Mouse (Mus musculus) v-Abl transformed pro-B cells (cell line): Measurements from ENCODE around the gene Trmt61a.
"Not testable (repeated sequence)": the region's sequence is repeated elsewhere in the genome, so short reads cannot be mapped to it uniquely, and the experiment has no call there.

Experiments used
- in situ Hi-C, 2 experiments: fragments of 400-800 bp; cut with MboI; formaldehyde crosslinking; loops; one replicate each; pipeline ENCODE4 v1.15.1; 2025; ENCODE audit not compliant: unreplicated experiment in 2 of 2

Trmt61a gene

GRCm38 (mm10) chr12:111693341-111694270, 15.7 kb downstream of the Trmt61a start:
- in situ Hi-C loops: loop anchor here in 1 of 2 experiments (25.0 kb wide), 1 partner anchor 844 kb away; no protein-coding TSS in a partner anchor

DNA sequence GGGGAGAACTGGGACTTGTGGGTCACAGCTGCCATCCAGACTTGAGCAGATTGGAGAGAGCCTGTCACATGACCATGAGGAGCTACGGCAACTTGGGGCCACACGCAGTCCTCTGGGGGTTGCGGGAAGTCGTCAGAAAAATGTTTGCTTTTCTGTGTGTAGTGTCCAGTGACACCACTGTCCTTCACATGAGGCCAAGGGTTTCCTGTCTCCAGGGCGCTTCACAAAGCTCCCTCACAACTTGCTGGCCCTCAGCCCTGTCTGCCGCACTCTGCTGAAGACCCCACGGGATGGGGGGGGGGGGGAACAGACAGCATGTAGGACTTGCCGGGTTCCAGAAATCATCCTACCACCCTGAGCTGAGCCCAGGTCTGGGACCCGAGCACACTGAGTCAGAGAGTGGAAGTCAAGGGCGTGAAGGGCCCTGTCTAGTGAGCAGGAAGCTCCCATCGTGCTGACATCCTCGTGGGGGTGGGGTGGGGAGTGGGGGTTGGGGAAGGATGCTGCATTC, 16.4 kb downstream of the Trmt61a start:
- in situ Hi-C loops: loop anchor here in 1 of 2 experiments (25.0 kb wide), 1 partner anchor 843 kb away; no protein-coding TSS in a partner anchor

DNA sequence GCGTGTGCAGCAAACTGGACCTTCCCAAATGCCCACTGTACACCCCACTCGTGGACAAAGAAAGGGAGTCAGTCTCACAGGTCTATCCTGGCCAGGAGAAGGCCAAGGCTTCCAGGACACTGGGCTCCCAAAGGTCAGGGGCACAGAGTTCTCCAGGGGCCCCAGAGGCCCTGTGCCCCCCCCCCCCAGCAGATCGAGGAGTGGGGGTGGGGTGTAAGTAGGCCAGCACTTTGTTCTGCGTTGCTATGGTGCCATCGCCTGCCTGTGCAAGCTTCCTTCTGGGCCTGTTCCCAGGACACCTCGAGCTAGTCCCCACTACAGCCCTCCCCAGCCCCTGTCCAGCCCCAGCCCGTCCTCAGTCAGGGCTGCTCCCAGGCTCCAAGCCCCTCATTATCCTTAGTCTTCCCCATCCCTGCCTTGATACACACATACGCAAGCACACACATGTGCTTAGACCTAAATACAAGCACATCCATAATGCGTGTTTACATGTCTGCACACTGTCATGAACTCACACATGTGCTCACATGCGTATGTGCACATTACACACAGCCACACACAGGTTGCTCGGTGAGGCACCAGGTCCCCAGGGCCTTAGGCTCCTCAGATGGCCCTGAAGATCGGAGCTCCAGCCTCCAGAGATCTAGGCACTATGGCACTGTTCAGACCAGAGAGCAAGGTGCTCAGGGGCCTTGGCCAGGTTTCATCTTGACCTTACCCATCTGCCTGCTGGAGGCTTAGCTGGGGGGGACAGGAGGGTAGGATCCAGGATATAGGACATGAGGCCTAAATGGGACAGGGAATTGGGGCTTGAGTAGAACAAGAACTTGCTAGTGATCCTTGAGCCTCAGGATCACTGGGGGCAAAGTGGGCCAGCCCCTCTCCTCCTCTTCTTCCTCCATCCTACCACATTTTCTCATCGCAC, 17.2 kb downstream of the Trmt61a start:
- in situ Hi-C loops: loop anchor here (5.0 to 25.0 kb wide), 3 partner anchors 33 to 842 kb away; no protein-coding TSS in a partner anchor

GRCm38 (mm10) chr12:111696239-111696638, 18.3 kb downstream of the Trmt61a start:
- in situ Hi-C loops: loop anchor here (5.0 to 25.0 kb wide), 3 partner anchors 34 to 841 kb away; no protein-coding TSS in a partner anchor

GRCm38 (mm10) chr12:111697708-111698107, 19.8 kb downstream of the Trmt61a start:
- in situ Hi-C loops: loop anchor here (5.0 to 25.0 kb wide), 3 partner anchors 35 to 840 kb away; no protein-coding TSS in a partner anchor

- in situ Hi-C loops: loop anchor here (5.0 to 25.0 kb wide), 3 partner anchors 36 to 839 kb away; no protein-coding TSS in a partner anchor
Observed at GRCm38 (mm10) chr12:111698346-111698913, 20.5 kb downstream of the Trmt61a start.

DNA sequence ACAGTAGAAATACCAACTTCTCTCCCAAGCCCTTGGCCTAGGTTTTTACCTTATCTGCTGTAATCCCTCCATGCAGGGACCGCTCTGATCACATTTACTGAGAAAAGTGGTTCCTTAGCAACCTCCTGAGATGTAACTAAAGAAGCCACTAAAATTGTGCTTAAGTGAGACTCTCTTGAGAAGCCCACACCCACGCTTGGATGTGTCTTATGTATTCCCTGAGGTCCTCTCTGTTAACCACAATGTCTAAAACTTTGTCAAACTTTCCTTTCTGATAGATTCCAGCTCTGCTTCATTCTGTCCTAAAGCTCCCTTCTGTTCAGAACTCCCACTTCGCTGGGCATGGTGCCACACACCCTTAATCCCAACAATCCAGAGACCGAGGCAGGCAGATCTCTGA, 21.6 kb downstream of the Trmt61a start:
- in situ Hi-C loops: loop anchor here (5.0 to 25.0 kb wide), 3 partner anchors 37 to 838 kb away; no protein-coding TSS in a partner anchor

- in situ Hi-C loops: no loop called here
Observed at GRCm38 (mm10) chr12:111700920-111701458, 23.1 kb downstream of the Trmt61a start.

DNA sequence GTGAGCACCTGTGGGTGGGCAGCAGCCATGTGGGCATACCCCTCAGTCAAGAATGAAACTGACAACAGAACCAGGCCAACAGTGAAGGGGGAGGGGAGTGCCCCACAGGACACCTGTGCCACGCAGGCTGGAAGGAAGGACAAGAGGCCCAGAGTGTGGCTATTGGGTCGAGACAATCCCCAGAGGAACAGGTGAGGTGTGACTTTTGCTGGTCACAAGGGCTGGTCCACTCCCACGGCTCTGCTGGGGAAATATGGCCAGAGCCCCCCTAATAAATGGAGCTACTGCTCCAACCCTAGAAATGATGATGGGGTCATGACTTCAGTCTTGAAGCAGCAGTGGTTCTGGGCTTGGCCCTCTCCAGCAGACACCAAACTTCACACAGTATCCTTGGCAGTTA, 25.4 kb downstream of the Trmt61a start:
- in situ Hi-C loops: no loop called here

DNA sequence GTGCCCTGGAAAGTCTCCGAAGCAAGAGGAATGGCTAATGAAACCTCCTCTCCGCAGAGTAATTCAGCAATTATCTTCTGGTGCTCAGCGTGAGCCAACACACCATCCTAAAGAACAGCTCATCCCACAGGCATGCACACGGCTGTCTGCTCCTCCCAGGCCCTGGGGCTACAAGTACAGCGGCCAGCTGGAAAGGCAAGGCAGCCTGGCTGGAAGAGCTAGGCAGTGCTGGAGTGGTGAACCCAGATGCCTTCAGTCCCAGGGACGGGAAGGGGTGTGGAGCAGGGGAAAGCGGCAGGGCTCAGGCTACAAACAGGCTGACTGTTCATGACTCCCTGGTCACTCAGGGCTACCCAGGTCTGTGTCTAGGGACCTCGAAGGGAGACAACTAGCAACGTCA, 26.7 kb downstream of the Trmt61a start:
- in situ Hi-C loops: no loop called here

DNA sequence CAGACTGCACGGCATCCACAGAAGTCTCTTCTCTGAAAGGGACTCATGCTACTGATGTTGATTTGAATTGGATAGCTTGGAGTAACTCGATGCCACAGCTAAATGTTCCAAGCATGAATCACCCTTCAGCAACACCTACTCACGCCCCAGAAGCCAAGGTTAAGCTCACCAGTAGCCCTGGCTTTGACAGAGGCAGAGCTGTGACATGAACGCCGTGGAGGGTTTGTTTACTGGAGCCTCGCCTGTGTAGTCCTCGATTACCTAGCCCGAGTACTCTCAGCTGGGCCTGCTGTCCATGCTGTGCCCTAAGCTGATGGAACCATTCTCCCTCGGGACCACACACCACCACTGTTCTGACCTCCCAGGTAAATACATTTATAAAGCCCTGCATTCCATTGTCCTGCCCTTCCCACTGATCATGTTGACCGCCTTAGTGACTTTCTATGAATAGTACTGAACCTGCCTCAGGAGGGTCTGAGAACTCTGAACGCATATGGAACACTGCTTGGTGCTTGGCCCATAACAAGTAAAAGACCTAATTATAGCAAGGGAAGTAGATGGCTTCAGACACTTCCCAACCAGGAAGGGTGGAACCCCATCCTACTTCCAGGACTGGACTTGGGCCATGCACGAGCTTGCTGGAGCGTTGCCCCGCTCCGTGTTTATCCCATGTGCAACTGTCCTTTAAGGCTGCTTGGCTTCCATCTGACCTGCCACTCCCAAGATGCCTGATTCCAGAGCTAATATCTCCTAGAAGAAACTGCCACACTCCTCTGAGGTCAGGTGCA, 27.5 kb downstream of the Trmt61a start:
- in situ Hi-C loops: no loop called here

- in situ Hi-C loops: no loop called here
Observed at GRCm38 (mm10) chr12:111708181-111708580, 30.3 kb downstream of the Trmt61a start.

DNA sequence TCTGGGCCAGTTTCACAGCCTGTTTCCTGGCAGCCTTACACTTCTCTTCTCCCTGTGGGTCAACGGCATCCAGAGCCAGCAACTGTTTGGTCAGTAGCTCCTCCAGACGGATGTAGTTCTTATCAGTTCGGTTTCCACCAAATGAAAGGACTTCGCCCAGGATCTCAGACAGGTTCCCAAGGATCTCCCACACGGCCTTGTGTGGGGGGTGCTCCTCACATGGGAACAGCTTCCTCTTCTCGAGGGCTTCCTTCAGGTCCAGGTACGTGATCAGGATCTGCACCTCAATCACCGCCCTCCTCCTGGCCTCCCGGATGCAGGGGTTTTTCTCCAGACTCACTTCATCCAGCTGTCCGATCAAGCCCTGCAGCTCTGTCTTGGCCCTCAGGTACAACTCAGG, 32.2 kb downstream of the Trmt61a start:
- in situ Hi-C loops: no loop called here

DNA sequence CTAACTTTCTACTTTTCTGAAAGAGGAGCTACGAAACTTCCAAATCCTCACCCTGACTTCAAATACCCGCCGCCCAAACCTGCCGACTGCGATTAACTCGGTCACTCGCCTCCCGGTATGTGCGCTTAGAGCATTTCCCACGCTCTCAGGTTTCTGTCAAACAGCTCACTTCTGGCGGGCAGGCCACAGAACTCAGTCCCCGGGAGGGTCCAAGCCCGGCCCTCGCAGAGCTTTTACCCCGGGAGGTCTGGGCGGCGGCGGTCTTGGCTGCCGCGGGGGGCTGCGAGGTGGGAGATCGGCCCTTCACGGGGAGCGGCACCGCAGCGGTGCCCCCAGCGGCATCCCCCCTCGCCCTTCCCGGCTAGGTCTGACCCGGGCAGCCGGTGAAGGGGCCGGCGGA, 34.6 kb downstream of the Trmt61a start:
- in situ Hi-C loops: no loop called here

GRCm38 (mm10) chr12:111713004-111713651, 35.2 kb downstream of the Trmt61a start, which contains the start of the genes Bag5 and Apopt1:
Bag5 (minus strand) TSS chr12:111713257.
Apopt1 (plus strand) TSS chr12:111713261.
- in situ Hi-C loops: no loop called here

DNA sequence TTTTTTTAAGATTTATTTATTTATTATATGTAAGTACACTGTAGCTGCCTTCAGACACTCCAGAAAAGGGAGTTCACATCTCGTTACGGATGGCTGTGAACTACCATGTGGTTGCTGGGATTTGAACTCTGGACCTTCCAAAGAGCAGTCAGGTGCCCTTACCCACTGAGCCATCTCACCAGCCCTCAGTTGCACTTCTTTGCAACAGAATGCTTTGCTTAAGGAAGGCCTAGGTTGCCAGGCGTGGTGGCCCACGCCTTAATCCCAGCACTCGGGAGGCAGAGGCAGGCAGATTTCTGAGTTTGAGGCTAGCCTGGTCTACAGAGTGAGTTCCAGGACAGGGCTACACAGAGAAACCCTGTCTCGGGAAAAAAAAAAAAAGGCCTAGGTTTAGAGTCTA, 36.0 kb downstream of the Trmt61a start:
- in situ Hi-C loops: not testable (repeated sequence)

DNA sequence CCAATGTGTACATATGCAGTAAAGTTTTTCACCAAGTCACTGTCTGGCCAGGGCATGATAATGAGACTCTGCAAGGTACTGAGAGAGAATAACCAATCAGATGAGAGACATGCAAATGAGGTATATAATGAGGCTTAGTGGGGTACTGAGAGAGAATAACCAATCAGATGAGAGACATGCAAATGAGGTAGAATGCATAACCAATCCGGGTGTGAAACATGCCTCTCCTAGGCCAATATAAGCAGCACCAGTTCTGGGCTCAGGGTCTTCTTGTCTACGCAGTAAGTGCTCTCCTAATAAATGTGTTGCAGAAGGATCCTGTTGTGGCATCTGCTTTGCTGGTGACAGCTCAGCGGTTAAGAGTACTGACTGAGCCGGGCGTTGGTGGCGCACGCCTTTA, 38.6 kb downstream of the Trmt61a start:
- in situ Hi-C loops: no loop called here

DNA sequence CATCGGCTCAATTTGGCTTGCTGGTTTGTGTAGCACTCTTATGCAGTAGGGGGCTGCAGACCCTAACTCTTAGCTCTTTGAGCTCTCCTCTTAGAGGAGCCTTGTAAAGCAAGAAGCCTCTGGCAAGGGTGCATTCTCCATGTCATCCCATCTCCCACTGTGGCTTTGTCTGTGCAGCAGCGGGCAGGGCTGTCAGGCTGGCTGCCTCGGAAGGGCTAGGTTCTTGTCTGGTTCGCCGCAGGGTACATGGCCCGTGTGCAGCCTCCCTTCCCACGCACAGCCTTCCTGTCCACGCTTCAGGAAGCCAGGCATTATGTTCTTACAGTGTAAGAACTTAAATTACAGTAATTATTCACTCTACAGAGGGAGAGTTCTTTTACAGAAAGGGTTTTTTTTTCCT, 40.8 kb downstream of the Trmt61a start:
- in situ Hi-C loops: no loop called here
